Mouse (Mus musculus) kidney, postnatal 36 days (tissue): ENCODE measurements around the gene Asic2.
"Not testable (repeated sequence)": the region's sequence is repeated elsewhere in the genome, so short reads cannot be mapped to it uniquely, and the experiment has no call there.

Source experiments
- DNase-seq, 2 experiments: peaks; one replicate each; pipeline ENCODE4 v3.0.0; 2021 to 2022; ENCODE audit warnings: mixed read lengths in 2 of 2

Asic2 gene

GRCm38 (mm10) chr11:81416319-81416718, 551.9 kb downstream of the Asic2 start:
- DNase-seq: no peak

GRCm38 (mm10) chr11:81414596-81414995, 553.7 kb downstream of the Asic2 start:
- no peak for DNase-seq

GRCm38 (mm10) chr11:81411251-81411650, 557.0 kb downstream of the Asic2 start:
- no peak for DNase-seq

- no peak for DNase-seq
Observed at GRCm38 (mm10) chr11:81405951-81406350, 562.3 kb downstream of the Asic2 start.

GRCm38 (mm10) chr11:81402263-81402662, 566.0 kb downstream of the Asic2 start:
- no peak for DNase-seq

- DNase-seq: no peak
Observed at GRCm38 (mm10) chr11:81392855-81393254, 575.4 kb downstream of the Asic2 start.

- DNase-seq: no peak
Observed at GRCm38 (mm10) chr11:81386185-81386584, 582.1 kb downstream of the Asic2 start.

- no peak for DNase-seq
Observed at GRCm38 (mm10) chr11:81385547-81385946, 582.7 kb downstream of the Asic2 start.

- DNase-seq: peak; percentile 27 to 72
Observed at GRCm38 (mm10) chr11:81374841-81375240, 593.4 kb downstream of the Asic2 start.

- no peak for DNase-seq
Observed at GRCm38 (mm10) chr11:81374003-81374710, 594.1 kb downstream of the Asic2 start.

GRCm38 (mm10) chr11:81371545-81371944, 596.7 kb downstream of the Asic2 start:
- DNase-seq: peak; percentile 50 to 79

- no peak for DNase-seq
Observed at GRCm38 (mm10) chr11:81370426-81370810, 597.8 kb downstream of the Asic2 start.

GRCm38 (mm10) chr11:81369497-81370425, 598.5 kb downstream of the Asic2 start:
- peak; percentile 38 to 40 for DNase-seq

- DNase-seq: no peak
Observed at GRCm38 (mm10) chr11:81364442-81364841, 603.8 kb downstream of the Asic2 start.

GRCm38 (mm10) chr11:81362461-81362860, 605.8 kb downstream of the Asic2 start:
- peak; percentile 48 to 52 for DNase-seq

- peak; percentile 14 to 28 for DNase-seq
Observed at GRCm38 (mm10) chr11:81361040-81361439, 607.2 kb downstream of the Asic2 start.

GRCm38 (mm10) chr11:81350498-81350897, 617.8 kb downstream of the Asic2 start:
- not testable (repeated sequence) for DNase-seq

GRCm38 (mm10) chr11:81331977-81332376, 636.3 kb downstream of the Asic2 start:
- DNase-seq: no peak

GRCm38 (mm10) chr11:81330982-81331381, 637.3 kb downstream of the Asic2 start:
- DNase-seq: no peak

GRCm38 (mm10) chr11:81328088-81328487, 640.2 kb downstream of the Asic2 start:
- DNase-seq: no peak

- no peak for DNase-seq
Observed at GRCm38 (mm10) chr11:81323146-81323545, 645.1 kb downstream of the Asic2 start.

GRCm38 (mm10) chr11:81322466-81322865, 645.8 kb downstream of the Asic2 start:
- DNase-seq: no peak

GRCm38 (mm10) chr11:81290041-81290440, 678.2 kb downstream of the Asic2 start:
- DNase-seq: peak; percentile 6 to 26

GRCm38 (mm10) chr11:81283185-81283584, 685.1 kb downstream of the Asic2 start:
- no peak for DNase-seq
